Mouse (Mus musculus): ENCODE results near the gene Astn1.

DNA sequence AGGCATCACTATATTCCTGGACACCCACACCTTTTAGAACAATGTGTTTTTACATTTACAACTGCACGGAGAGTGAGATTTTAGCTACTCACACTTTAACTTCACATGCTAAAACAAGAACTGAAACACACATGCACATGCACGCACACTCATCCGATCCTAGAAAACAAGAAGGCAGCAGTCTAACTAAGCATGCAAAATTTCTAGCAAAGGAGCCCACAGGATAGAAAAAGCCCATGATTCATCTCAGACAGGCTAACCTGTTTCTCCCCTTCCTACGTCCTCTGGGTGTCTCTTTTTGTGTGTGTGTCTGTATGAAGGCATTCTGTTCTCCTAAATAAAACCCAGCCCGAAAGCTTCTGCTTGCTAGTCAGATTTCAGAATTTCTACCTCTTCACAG lies 378.9 kb downstream of the Astn1 start:
- TF ChIP-seq CTCF (IDR thresholded peaks at IDR 0.05) (no peak), POLR2A (IDR thresholded peaks at IDR 0.05; ENCODE audit: insufficient read depth, low read depth, low read length) (no peak), EP300 (IDR thresholded peaks at IDR 0.05; ENCODE audit: insufficient read depth, low read depth, low read length) (no peak)

All from heart, adult 2 months (tissue).